Mouse (Mus musculus) brain, embryonic 14.5 days (tissue): ENCODE data around the gene Dach1. TPM values are rescaled to one million over a fixed set of nuclear protein-coding genes. Genes with fewer than 3 reads are reported as not detected.
A peak's percentile ranks its signal among the peaks of the same experiment; 100 is the strongest.

ENCODE experiments used
- DNase-seq: peaks from one replicate; pipeline ENCODE4 v3.0.0-alpha.2; 2011; ENCODE audit warnings: low read depth
- CTCF ChIP-seq: fragments of 200-500 bp; IDR thresholded peaks from 2 replicates; pipeline ENCODE4 v1.5.1; 2012; ENCODE audit warnings: inconsistent platforms, mild to moderate bottlenecking, moderate library complexity, borderline replicate concordance; ENCODE audit not compliant: insufficient read depth, insufficient read length; ENCODE audit errors: extremely low read depth
- POLR2A ChIP-seq: fragments of 200-500 bp; IDR thresholded peaks from 2 replicates; pipeline ENCODE4 v1.6.1; 2012; ENCODE audit warnings: mild to moderate bottlenecking, inconsistent platforms, borderline replicate concordance; ENCODE audit not compliant: poor library complexity, insufficient read depth, insufficient read length, severe bottlenecking; ENCODE audit errors: extremely low read depth
- polyA plus RNA-seq: library from polyadenylated mRNA; depleted of rRNA; stranded (reverse); fragments of >200 nt; gene quantifications from 2 replicates; pipeline ENCODE4 v1.2.3, GENCODE M21; 2012

Dach1 gene
- polyA plus RNA-seq, 1 experiment, result 23.1 TPM

GRCm38 (mm10) chr14:97983251-97983650, 186.3 kb downstream of the Dach1 start:
- no peak for DNase-seq
- no peak for TF ChIP-seq CTCF
- TF ChIP-seq POLR2A, result no peak

GRCm38 (mm10) chr14:97982676-97983075, 186.9 kb downstream of the Dach1 start:
- no peak for DNase-seq
- TF ChIP-seq CTCF (no peak), POLR2A (no peak)

- no peak for DNase-seq
- TF ChIP-seq POLR2A, result no peak
- TF ChIP-seq CTCF, result no peak
These were observed 188.7 kb downstream of the Dach1 start for GRCm38 (mm10) chr14:97980879-97981278.

- peak; percentile 86 for DNase-seq
- no peak for TF ChIP-seq CTCF
These were observed 193.5 kb downstream of the Dach1 start for GRCm38 (mm10) chr14:97976091-97976490.

- no peak for TF ChIP-seq CTCF
- no peak for TF ChIP-seq POLR2A
- peak; percentile 75 for DNase-seq
These were observed 194.1 kb downstream of the Dach1 start for GRCm38 (mm10) chr14:97975447-97975846.

- no peak for DNase-seq
- TF ChIP-seq CTCF, result no peak
- no peak for TF ChIP-seq POLR2A
These were observed 205.0 kb downstream of the Dach1 start for GRCm38 (mm10) chr14:97964543-97965069.

- TF ChIP-seq CTCF (no peak), POLR2A (no peak)
- peak; percentile 71 for DNase-seq
These were observed 205.9 kb downstream of the Dach1 start for GRCm38 (mm10) chr14:97963624-97964023.

- no peak for TF ChIP-seq CTCF
- no peak for TF ChIP-seq POLR2A
- no peak for DNase-seq
These were observed 213.2 kb downstream of the Dach1 start for GRCm38 (mm10) chr14:97956356-97956755.

GRCm38 (mm10) chr14:97945471-97945870, 224.1 kb downstream of the Dach1 start:
- DNase-seq, result peak; percentile 38
- no peak for TF ChIP-seq POLR2A
- no peak for TF ChIP-seq CTCF

- DNase-seq, result peak; percentile 87
- TF ChIP-seq POLR2A, result no peak
- no peak for TF ChIP-seq CTCF
These were observed 224.8 kb downstream of the Dach1 start for GRCm38 (mm10) chr14:97944643-97945268.

GRCm38 (mm10) chr14:97942361-97942760, 227.2 kb downstream of the Dach1 start:
- no peak for TF ChIP-seq POLR2A
- no peak for TF ChIP-seq CTCF

GRCm38 (mm10) chr14:97896622-97897021, 272.9 kb downstream of the Dach1 start:
- DNase-seq, result no peak
- TF ChIP-seq POLR2A (no peak), CTCF (no peak)

More at GRCm38 (mm10) chr14:97942361-97942760, 227.2 kb downstream of the Dach1 start:
- DNase-seq, result no peak

GRCm38 (mm10) chr14:97881976-97882375, 287.6 kb downstream of the Dach1 start:
- DNase-seq, result no peak

GRCm38 (mm10) chr14:97871001-97871400, 298.6 kb downstream of the Dach1 start:
- TF ChIP-seq POLR2A, result no peak
- no peak for TF ChIP-seq CTCF
- no peak for DNase-seq

More at GRCm38 (mm10) chr14:97881976-97882375, 287.6 kb downstream of the Dach1 start:
- TF ChIP-seq POLR2A (no peak), CTCF (peak; percentile 35; the same call in 1 of the 2 replicates)
